Mouse (Mus musculus) WW6 (cell line): ENCODE measurements at regions not wholly inside any gene's neighbourhood (a gene's known extent, or its start where the extent isn't known, plus 50 kb on each side); places are given as distances from the start of the nearest gene placed in this dataset.

Experiments
- DNase-seq: peaks from one replicate; pipeline ENCODE4 v3.0.0-alpha.2; 2013; ENCODE audit warnings: low read depth, low spot score

DNA sequence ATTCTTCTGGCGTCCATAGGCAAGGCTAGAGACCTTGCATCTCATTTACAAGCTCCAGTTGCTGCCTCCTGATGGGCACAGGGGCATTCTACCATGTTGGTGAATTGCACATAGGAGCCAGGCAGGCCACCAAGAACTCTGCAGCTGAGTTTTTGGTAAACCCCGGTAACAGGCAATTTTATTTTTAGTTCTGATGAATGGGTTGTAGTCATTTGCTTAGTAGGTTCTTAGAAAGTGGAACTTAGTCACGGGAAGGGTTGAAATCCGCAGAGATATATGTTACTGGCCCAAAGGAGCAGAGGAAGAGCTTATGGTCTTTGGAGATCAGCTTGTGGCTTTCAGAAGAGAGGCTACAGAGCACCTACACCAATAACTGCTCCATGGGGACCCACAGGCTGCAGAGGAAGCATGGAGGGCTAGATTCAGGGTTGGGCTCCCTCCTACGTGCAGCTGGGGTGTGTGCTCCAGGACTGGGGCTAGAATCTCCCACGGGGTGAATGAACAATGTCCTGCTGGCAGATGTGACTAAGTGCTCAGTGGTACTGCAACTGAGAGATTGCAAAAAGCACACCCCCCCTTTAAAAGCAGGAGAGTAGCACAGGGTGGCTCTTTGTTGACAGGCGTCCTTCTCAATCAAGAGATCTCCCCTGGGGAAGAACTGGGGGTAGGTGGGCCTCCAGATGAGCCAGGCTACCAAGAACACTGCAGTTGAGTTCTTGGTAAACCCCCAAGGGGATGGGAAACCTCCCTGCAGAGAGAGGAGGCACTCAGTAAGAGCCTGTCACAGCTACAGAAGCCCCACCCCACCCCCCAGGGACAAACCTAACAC is 65.6 kb upstream of the Med13l start:
- no peak for DNase-seq

GRCm38 (mm10) chr5:118495478-118495760 is 65.1 kb upstream of the Med13l start:
- DNase-seq = no peak

- DNase-seq = no peak
Observed at GRCm38 (mm10) chr5:118501624-118502023, 58.9 kb upstream of the Med13l start.

DNA sequence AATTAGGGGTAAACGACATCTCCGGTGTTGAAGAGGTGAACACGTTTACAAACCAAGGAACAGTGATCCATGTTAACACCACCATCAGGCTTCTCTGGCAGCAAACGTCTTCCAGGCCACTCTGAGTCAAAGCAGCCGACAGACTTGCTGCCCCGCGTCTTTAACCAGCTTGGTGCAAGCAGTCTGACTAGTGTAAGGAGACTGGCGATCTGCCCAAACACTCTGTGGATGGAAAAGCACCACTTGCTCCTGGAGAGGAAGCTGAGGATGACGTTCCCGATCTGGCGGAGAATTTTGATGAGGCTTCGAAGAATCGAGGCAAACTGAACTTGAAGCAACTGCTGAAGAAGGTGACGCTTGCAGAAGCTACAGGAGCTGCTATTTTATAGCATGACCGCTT is 57.5 kb upstream of the Med13l start:
- DNase-seq = no peak

GRCm38 (mm10) chr5:118504170-118504569 is 56.3 kb upstream of the Med13l start:
- no peak for DNase-seq

DNA sequence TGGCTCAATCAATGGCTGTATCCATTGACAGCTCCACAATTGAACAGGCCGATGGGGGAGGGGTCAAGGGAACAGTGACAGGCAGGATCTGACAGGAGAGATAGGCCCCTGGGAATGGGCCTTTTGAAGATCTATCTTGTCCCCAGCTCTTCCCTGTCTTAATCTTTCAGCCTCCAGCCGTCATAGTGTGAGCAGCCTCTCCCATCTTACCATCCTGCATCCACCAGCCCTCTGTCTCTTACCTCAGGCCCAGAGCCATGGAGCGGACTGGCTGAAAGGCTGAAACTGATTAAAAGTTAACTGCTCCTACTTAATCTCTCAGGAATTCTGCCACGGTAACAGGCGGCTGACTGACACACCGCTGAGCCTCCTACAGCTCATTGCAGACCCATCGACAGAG is 55.6 kb upstream of the Med13l start:
- DNase-seq = no peak

DNA sequence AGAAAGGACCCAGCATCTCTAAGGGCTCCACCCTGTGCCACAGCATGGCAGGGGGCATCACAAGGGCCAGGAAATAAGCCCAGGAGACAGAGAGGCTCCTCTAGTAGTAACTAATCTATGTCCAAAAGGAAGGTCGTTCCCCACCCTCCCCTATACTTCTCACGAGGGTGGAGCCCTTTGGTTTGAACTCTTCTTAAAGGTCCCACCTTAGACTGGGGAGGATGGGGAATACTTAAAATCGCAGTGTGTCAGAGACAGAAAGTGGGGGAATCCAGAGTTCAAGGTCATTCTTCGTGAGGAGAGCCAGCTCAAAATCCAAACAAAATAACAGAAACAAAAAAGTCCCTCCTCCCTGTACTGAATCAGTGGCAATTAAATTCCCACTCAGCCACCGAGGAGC is 50.6 kb upstream of the Med13l start:
- DNase-seq = no peak
